Mouse (Mus musculus): ENCODE data around the gene Dctd.

DNA sequence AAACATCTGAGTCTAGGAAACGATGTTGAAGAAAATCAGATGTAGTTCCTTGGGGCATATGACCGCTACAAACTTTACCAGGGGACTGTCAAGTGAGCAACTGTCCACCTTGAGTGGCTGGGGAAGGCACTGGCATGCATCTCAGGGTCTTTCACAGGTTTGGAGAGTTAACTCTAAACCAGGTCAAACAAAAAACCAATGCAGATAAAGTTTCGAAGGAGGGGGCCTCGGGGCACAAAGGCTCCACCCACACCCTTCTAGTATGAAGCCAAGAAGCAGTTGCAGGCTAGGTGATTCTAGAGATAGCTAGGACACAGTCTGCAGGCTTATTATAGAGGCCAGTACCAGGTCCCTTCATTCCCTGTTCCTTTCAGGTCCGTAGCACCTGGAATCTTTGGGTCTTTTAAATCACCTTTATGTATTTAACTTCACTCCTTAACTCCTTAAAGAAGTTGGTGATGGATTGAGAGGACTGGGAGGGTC lies 10.5 kb downstream of the Dctd start:
- TF ChIP-seq MAFK (IDR thresholded peaks at IDR 0.05; ENCODE audit: insufficient replicate concordance, low read length) = no peak
- no peak for TF ChIP-seq CTCF (conservative IDR thresholded peaks at IDR 0.05 in 1 of 2, IDR thresholded peaks at IDR 0.05 in 1 of 2; ENCODE audit: low read depth in 2 of 2, low read length in 2 of 2)
- TF ChIP-seq POLR2A (IDR thresholded peaks at IDR 0.05; ENCODE audit: low read depth, low read length) = no peak
- no peak for TF ChIP-seq UBTF (IDR thresholded peaks at IDR 0.05; ENCODE audit: low read depth, low read length)
- no peak for TF ChIP-seq KAT2A (IDR thresholded peaks at IDR 0.05; ENCODE audit: insufficient replicate concordance, low read length)
- no peak for TF ChIP-seq GABPA (IDR thresholded peaks at IDR 0.05; ENCODE audit: insufficient replicate concordance, low read depth, low read length)
- TF ChIP-seq USF1 (IDR thresholded peaks at IDR 0.05; ENCODE audit: low read depth, low read length) = no peak
- TF ChIP-seq ZNF384 (IDR thresholded peaks at IDR 0.05; ENCODE audit: low read depth, low read length) = no peak
- TF ChIP-seq CHD1 (IDR thresholded peaks at IDR 0.05; ENCODE audit: low read depth, low read length) = no peak
- TF ChIP-seq TBP (conservative IDR thresholded peaks at IDR 0.05; ENCODE audit: low read depth, low read length) = peak; percentile 73
- no peak for TF ChIP-seq CHD2 (IDR thresholded peaks at IDR 0.05; ENCODE audit: low read length)
- TF ChIP-seq TCF12 (IDR thresholded peaks at IDR 0.05; ENCODE audit: low read depth, low read length) = 0 out of 2 replicates have a peak, but pooled peaks have one; percentile 11
